Mouse (Mus musculus) v-Abl transformed pro-B cells (cell line): ENCODE results near the gene Etfbkmt.
"Not testable (repeated sequence)": the region's sequence is repeated elsewhere in the genome, so short reads cannot be mapped to it uniquely, and the experiment has no call there.

Source experiments
- in situ Hi-C, 2 experiments: fragments of 400-800 bp; cut with MboI; formaldehyde crosslinking; loops; one replicate each; pipeline ENCODE4 v1.15.1; 2025; ENCODE audit not compliant: unreplicated experiment in 2 of 2

Gene Etfbkmt

GRCm38 (mm10) chr6:149129870-149130269 lies 9.8 kb upstream of the Etfbkmt start, which contains the start of gene Gm10203:
Gm10203 (plus strand) TSS chr6:149130170.
- in situ Hi-C loops = loop anchor here (5.0 to 10.0 kb wide), 2 partner anchors 247 to 425 kb away; no protein-coding TSS in a partner anchor

- in situ Hi-C loops = loop anchor here in 1 of 2 experiments (5.0 kb wide), 1 partner anchor 246 kb away; no protein-coding TSS in a partner anchor
These were observed 8.5 kb upstream of the Etfbkmt start for GRCm38 (mm10) chr6:149131111-149131510.

- in situ Hi-C loops = loop anchor here in 1 of 2 experiments (5.0 kb wide), 1 partner anchor 245 kb away; no protein-coding TSS in a partner anchor
These were observed 7.2 kb upstream of the Etfbkmt start for GRCm38 (mm10) chr6:149132311-149133077.

GRCm38 (mm10) chr6:149134391-149135150 lies 5.1 kb upstream of the Etfbkmt start:
- in situ Hi-C loops = loop anchor here in 1 of 2 experiments (5.0 kb wide), 1 partner anchor 243 kb away; no protein-coding TSS in a partner anchor

- in situ Hi-C loops = no loop called here
These were observed 4.0 kb upstream of the Etfbkmt start for GRCm38 (mm10) chr6:149135631-149136030.

GRCm38 (mm10) chr6:149137936-149138335 lies 1.7 kb upstream of the Etfbkmt start:
- in situ Hi-C loops = no loop called here

- in situ Hi-C loops = no loop called here
These were observed 638 bp upstream of the Etfbkmt start for GRCm38 (mm10) chr6:149139011-149139410.

GRCm38 (mm10) chr6:149141393-149142173 lies 1.9 kb downstream of the Etfbkmt start:
- in situ Hi-C loops = loop anchor here (5.0 kb wide), 2 partner anchors 46 to 166 kb away; partner anchors contain the start of genes Amn1 (in 1 of the 2) and Resf1 (in 1 of the 2)

GRCm38 (mm10) chr6:149145143-149145542 lies 5.5 kb downstream of the Etfbkmt start:
- in situ Hi-C loops = no loop called here

- in situ Hi-C loops = no loop called here
These were observed 9.0 kb downstream of the Etfbkmt start for GRCm38 (mm10) chr6:149148436-149149229.

- in situ Hi-C loops = no loop called here
These were observed 12.5 kb downstream of the Etfbkmt start for GRCm38 (mm10) chr6:149152119-149152518.

- in situ Hi-C loops = no loop called here
These were observed 13.9 kb downstream of the Etfbkmt start for GRCm38 (mm10) chr6:149153473-149154115.

- in situ Hi-C loops = no loop called here
These were observed 14.7 kb downstream of the Etfbkmt start for GRCm38 (mm10) chr6:149154116-149155030.

GRCm38 (mm10) chr6:149155031-149155841 lies 15.6 kb downstream of the Etfbkmt start:
- in situ Hi-C loops = no loop called here

GRCm38 (mm10) chr6:149167038-149167437 lies 27.4 kb downstream of the Etfbkmt start:
- in situ Hi-C loops = not testable (repeated sequence)

- in situ Hi-C loops = no loop called here
These were observed 28.0 kb downstream of the Etfbkmt start for GRCm38 (mm10) chr6:149167672-149168071.

GRCm38 (mm10) chr6:149168436-149168835 lies 28.8 kb downstream of the Etfbkmt start:
- in situ Hi-C loops = no loop called here
